Mouse (Mus musculus) v-Abl transformed pro-B cells (cell line): ENCODE data around the gene Dffa.
"Not testable (repeated sequence)": the region's sequence is repeated elsewhere in the genome, so short reads cannot be mapped to it uniquely, and the experiment has no call there.

Source experiments
- in situ Hi-C, 2 experiments: fragments of 400-800 bp; cut with MboI; formaldehyde crosslinking; loops; one replicate each; pipeline ENCODE4 v1.15.1; 2025; ENCODE audit not compliant: unreplicated experiment in 2 of 2

The Dffa gene

DNA sequence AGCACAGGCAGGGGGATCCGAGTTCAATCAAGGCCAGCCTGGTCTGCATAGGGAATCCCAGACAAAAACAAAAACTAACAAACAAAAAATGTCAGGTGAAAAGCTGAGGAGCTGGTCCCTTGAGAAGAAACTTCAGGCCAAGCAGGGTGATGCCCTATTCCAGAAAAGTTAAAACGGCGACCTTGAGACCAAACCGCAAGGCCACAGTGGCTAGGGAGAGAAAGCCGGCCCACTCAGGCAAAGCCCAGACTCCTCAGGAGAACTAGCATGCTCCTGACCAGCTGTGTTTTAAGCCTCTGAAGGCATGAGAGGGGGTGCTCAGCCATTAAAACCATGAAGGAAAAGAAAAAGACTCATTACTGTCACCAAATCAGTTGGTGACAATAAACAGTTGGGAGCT is 18.6 kb upstream of the Dffa start:
- in situ Hi-C loops = loop anchor here in 1 of 2 experiments (10.0 kb wide), 1 partner anchor 229 kb away; no protein-coding TSS in a partner anchor

DNA sequence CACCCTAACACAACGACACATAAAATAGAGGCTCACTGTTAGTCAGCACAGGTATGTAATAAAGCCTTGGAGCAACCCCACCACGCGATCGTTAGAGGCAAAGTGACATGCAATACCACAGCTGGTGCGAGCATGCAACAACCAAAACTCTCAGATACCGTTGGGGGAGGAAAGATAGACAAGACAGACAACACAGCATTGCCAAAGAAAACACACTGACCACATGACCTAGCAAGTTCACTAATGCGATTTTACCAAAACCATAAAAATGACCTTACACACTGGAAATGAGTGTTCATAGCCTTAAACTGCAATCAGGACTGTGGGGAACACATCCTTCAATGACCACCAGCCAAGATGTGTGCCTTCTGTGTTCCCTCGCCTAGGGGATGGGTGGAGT is 12.6 kb upstream of the Dffa start:
- in situ Hi-C loops = loop anchor here in 1 of 2 experiments (5.0 kb wide), 1 partner anchor 41 kb away; no protein-coding TSS in a partner anchor

DNA sequence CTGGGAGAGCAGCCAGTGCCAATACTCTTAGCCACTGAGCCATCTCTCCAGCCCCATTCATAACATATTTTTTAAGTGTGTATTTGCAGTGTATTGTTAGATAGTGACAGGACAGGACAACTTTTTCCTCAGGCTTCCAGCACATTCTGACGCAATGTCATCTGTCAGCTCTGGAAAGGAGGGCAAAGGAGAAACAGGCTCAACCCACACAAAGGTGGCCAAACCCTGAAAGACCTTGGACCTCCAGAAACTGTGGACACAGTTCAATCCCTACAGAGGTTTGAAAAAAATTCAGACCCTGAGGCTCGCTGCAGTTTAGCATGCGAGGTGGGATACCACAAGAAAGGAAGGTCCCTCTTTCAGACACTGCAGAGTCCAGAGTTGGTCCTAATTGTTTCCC is 6.0 kb upstream of the Dffa start:
- in situ Hi-C loops = no loop called here

DNA sequence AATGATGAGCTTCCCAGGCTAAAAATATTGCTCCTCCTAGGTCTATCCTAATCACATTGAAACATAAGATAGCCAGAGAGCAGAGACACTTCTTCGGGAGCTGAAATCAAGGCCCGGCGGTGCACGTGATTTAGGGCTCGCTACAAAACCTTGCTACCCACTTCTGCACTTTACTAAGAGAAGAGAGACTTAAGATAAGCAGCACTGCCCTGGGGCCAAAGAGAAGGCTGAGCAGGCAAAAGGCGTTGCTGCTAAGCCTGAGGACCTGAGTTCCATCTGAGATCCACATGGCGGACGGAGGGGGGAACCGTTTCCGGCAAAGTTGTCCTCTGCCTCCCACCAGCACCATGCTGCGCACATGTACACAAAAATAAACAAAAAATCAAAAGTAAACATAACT is 5.4 kb upstream of the Dffa start:
- in situ Hi-C loops = no loop called here

DNA sequence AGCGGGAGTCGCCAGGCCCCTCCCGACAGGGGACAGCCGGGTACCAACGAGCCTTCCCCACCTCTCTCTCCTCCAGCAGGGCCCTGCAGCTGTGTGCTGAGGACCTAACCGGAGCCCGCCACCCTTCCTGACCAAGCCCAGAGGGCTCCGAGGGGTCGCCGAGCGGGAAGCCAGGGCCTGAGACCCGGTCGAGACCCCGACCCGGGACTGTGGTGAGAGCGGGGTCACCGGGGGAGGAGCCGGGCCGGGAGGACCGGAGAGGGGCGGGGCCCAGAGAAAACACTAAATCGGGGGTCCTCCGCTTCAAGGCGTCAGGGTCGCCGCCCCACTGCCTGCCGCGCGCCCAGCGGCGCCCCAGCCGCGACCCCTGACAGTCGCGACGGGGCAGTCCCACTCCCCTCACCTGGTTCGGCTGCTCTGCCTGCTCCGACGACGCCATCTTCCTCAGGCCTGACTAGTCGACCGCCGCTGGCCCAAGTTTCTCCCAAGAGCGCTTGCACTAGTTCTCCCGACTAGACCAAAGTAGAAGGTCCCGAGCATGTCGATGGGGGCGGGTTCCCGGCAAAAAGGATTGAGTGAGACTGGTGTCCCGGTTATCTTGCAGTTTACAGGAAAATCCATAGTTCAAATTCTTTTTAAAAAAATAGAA is 4.5 kb upstream of the Dffa start, which contains the start of gene Pex14:
Pex14 (minus strand) TSS at position 508 of the 649 bp plus-strand sequence.
- in situ Hi-C loops = no loop called here

DNA sequence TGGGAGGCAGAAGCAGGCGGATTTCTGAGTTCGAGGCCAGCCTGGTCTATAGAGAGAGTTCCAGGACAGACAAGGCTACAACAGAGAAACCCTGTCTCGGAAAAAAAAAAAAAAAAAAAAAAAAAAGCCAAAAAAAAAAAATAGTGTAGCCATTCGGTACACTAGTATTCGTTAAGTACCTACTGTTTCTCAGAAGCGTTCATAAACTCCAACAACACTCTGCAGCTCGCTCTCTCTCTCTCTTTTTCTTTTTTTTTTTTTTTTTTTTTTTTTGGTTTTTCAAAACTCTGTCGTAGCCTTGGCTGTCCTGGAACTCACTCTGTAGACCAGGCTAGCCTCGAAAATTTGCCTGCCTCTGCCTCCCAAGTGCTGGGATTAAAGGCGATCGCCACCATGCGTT is 3.5 kb upstream of the Dffa start:
- in situ Hi-C loops = not testable (repeated sequence)

DNA sequence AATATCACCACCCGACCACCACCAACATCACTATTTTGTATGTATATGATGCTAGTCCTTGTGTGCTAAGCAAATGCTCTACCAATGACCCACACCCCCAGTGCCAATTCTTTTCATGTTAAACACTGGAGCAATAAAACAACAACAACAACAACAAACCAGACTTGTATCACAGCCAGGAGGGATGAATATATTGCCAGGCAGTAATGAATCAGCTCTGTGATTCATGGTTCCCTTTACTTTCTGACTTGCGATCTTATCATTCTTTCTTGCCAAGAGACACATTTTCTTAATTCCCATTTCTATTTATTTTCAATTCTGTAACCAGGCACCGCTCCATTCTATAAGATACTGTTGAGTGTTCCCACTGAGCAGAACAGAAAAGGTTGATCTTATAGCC is 2.5 kb upstream of the Dffa start:
- in situ Hi-C loops = no loop called here

DNA sequence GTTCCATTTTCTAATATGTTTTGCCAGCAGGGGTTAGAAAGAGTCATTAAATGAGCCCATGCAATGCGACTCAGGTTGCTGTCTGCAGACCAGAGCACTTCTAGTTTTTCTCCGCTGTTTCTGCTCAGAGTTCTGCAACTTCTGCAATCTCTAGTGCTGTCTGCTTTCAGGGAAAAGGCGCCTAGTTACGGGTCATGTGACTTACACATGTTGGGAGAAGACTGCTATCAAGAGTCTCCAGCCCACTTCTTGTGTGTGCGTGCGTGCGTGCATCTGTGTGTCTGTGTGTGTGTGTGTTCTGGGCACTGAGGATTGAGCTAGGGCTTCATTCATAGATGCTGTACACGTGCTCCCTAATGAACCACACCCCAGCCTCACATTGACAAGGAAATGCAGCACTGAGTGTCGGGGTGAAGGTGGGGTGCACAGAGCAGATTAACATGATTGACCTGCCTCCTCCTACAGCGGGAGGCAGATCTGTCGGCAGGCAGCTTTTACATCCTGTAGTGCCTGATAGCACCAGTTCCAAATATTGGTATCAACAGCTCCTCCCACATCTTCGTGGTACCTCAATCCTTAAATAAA is 16.1 kb downstream of the Dffa start:
- in situ Hi-C loops = not testable (repeated sequence)

DNA sequence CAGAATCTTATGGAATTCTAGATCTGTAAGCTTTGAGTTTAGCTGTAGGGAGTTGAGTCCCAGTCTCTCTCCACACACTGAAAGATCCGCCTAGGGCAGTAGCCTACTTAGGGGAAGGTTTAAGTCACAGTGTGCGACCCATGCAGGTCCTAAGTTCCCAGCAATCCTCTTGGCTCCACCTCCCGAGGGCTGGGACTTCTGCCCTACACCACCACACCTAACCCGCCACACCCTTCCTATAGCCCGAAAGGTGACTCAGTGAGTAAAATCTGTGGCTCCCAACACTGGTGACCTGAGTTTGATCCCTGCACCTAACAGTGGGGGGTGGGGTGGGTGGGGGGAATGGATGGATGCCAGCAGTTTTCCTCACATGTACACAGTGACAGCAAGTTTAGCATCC is 19.5 kb downstream of the Dffa start:
- in situ Hi-C loops = no loop called here

DNA sequence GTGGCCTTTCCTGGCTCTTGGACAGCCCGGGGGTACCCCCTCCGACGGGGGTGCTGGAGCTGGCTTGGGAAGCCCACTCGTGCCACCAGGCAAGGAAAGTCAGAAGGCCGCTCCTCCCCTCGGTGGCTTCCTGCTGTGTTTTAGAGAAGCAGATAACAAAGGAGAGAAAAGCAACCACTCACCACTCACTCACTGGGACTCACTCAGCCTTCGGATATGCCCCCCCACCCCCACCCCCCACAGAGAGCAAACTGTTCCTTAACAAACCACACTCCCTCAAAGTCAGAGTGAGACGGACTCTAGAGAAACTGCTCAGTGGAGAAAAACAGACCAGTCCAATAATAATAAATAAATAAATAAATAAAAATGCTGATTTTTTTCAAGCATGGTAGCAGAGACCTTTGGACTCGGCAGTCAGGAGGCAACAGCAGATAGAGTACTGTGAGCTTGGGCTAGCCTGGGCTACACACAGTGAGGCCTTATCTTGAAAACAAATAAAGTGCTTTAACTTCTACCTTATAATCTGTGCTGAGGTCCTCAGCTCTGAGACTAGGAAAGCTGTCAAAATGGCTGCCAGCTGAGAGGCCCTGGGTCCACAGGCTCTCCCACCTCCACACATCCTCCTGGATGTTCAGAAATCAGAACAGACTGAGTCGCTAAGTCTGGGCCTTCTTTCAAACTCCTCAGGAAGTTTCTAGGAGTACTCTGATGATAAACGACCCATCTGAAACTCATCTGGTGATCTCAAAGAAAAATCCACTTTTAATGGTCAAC is 21.6 kb downstream of the Dffa start:
- in situ Hi-C loops = loop anchor here (25.0 kb wide), 2 partner anchors 312 to 987 kb away; partner anchors contain the start of genes Slc2a5 (in 1 of the 2) and Ube4b (in 1 of the 2)

DNA sequence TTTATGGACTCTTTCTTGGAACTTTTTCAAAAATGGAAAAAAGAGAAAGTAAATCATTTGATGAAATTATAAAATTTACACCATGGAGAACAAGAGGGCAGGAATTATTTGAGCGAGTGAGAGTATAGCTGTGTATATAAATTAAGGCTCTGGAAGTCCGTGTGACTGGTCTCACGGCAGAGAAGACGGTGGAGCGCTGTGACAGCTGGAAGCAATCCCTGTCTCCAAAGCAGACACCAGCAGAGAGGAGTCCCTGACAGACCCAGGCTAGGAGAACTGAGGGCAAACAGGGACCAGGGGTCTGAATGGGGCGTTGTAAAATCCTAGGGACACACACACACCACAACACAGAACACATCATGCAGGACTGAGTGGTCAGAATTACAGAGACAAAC is 22.2 kb downstream of the Dffa start:
- in situ Hi-C loops = loop anchor here (25.0 kb wide), 2 partner anchors 311 to 986 kb away; partner anchors contain the start of genes Slc2a5 (in 1 of the 2) and Ube4b (in 1 of the 2)

DNA sequence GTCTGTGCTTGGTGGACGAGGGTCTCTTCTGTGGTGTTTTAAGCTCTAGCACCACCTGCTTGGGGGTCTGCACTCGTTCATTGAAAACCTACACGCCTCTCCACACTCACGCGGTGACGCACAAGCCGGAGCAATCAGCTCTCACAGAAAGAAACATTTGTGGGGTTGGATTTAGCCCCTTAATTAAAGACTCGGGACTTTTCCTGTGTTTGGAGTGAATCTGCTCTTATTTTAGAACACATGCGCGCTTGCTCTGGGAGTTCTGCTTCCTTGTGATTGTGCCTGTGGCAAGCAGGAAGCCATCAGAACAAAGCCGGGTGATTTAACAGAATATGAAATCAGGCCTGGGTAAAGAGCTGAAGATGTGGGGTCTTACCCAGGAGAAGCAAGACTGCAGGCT is 22.7 kb downstream of the Dffa start, which contains the start of gene Cort:
Cort (minus strand) TSS at position 101 of the 400 bp plus-strand sequence.
- in situ Hi-C loops = loop anchor here (25.0 kb wide), 2 partner anchors 311 to 986 kb away; partner anchors contain the start of genes Slc2a5 (in 1 of the 2) and Ube4b (in 1 of the 2)

DNA sequence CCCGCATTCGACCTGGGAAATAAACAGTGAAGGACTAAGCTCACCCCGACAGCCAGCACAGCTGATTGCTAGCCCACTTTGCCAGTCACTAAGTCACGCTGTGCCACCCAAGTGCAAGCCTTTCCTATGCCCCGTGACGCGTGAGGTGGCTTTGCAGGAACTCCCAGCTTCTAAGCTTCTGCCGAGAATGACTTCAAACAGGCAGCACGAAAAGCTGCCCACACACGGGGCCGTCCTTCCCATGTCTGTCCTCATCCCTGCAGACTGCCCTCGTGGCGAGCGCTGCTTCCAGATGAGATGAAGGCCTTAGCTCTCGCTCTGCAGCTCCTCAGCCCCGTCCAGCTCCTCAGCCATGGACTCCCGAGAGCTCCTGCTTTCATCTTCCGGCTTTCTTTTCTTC is 24.5 kb downstream of the Dffa start:
- in situ Hi-C loops = loop anchor here (25.0 kb wide), 2 partner anchors 309 to 984 kb away; partner anchors contain the start of genes Slc2a5 (in 1 of the 2) and Ube4b (in 1 of the 2)

DNA sequence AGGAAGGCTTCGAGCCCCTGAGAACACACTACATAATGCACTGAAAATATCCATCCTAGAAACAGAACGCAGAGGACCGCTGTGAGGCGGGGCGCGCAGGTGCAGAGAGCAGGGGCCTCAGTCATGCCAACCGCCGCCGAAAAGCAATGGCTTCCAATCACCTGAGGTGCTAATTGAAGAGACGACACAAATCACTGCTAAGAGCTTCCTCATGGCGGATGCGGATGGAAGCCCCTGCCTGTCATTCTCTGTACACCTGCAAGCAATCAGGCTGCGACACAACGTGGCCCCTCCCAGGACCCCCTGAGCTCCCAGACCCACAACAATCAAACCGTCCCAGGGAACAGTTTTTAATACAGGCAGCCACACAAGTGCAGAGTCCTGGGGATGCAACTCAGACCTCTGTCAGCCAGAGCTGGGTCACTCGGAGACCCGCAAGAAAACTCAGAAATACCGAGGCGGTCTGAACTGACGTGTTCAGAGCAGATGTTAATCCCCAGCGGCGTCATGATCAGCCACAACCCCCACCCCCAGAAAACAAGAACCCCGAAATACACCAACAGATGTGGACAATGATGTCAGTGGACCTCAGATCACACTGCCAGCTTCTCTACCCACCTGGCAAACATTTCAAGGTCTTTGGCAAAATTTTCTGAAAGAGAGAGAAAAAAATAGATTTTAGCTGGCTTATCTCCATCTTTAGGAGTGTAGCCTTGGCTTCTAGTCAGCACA is 27.2 kb downstream of the Dffa start:
- in situ Hi-C loops = loop anchor here (5.0 to 25.0 kb wide), 3 partner anchors 39 to 981 kb away; partner anchors contain the start of genes Slc2a5 (in 1 of the 2) and Ube4b (in 1 of the 2)

DNA sequence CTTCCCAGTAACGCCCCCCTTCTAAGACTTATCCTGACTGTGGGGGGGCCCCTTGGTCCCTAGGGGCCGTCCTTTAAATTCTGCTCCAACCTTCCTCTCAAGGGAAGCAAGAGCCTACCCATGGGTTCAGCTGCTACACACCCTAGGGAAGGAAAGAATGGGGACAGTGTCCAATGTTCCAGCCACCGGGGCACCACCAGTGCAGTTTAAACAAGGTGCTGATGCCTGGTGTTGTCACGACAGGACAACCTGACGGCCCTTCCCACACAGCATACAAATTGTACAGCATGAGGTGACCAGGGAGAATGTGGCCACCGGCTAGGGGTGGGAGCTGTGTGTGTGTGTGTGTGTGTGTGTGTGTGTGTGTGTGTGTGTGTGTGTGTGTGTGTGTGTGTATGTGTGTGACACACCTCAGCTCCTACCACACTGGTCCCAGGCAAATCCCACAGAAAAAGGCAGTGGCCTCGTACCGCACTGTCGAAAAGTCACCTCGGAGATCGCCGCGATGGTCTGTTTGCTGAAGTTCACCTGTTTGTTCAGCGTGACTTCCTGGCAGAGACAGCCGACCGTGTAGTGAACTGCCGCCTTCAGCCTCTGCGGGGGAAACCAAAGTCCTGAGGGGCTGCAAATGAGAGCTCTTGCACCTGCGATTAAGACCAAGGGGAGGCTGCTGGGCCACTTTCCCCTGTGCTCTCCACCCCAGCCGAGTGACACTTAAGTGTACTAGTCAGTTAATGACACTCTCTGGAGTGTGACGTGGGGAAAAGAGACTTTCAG is 28.0 kb downstream of the Dffa start:
- in situ Hi-C loops = loop anchor here (5.0 to 25.0 kb wide), 3 partner anchors 40 to 980 kb away; partner anchors contain the start of genes Slc2a5 (in 1 of the 2) and Ube4b (in 1 of the 2)

DNA sequence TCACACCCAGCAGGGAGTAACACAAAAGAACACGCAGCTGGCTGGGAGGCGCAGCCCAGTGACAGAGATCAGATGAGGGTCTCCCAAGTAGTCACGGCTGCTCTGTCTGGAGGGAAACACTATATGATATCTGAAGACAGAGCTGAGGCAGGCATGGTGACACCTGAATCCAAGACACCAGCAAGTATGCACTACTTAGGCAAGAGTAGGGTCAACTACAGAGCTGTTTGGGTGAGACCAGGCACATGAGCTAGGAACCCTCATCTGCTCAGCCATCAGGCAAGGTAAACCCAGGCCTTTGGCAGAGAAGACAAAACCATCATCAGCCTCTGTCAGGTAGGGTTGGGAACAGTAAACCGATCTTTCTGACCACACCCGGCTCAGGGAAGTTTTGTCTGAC is 29.4 kb downstream of the Dffa start:
- in situ Hi-C loops = loop anchor here (5.0 to 25.0 kb wide), 3 partner anchors 41 to 979 kb away; partner anchors contain the start of genes Slc2a5 (in 1 of the 2) and Ube4b (in 1 of the 2)

DNA sequence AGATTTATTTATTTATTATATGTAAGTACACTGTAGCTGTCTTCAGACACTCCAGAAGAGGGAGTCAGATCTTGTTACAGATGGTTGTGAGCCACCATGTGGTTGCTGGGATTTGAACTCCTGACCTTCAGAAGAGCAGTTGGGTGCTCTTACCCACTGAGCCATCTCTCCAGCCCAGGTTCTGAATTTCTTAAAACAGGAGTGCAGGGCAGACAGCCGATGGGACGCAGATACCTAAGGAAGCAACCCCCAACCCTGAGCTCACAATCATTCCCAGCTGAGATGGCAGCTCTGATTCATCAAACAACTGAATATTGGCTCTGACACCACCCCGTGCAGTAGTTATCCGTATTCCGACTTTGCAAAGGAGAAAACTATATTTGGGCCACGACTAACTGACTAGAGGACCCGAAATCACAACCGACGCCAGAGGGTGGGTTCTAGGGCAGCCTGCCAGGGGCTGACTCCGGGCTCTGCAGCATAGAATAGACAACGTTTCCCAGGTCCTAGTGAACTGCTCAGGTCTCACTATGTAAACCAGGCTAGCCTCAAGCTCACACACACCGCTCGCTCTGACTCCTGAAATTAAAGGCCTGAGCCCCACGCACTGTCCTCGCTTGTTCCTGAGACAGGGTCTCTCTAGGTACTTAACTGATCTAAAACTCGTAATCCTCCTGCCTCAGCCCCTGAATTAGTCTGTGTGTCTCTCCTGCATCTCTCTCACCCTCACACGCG is 32.3 kb downstream of the Dffa start:
- in situ Hi-C loops = loop anchor here (5.0 to 25.0 kb wide), 4 partner anchors 59 to 976 kb away; partner anchors contain the start of genes Slc2a5 (in 1 of the 2) and Ube4b (in 1 of the 2)
